Mouse (Mus musculus): ENCODE data around the gene Mrpl45.

DNA sequence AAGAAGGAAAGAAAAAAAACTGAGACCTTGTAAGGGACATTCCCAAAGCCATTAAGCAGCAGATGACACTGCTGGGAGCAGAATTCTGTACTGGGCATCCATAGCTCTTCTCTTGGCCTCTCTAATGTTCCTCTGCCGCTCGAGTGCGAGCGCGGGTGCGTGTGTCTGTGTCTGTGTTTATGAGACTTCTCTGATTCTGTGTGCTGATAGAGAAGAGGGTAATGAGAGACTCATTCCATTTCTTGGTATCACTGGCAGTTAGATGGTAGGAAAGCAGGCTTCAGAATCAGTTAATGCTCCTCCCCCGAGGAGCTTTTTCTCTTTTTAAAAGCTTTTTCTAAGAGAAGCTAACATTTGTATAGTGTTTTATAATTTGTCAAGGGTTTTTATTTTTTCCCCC, 39.7 kb downstream of the Mrpl45 start:
- TF ChIP-seq CTCF (IDR thresholded peaks at IDR 0.05; ENCODE audit: control insufficient read depth, insufficient read depth, insufficient read length): no peak
- TF ChIP-seq MYOD1 (IDR thresholded peaks at IDR 0.05; ENCODE audit: control insufficient read depth, insufficient read length, low read depth): no peak
- TF ChIP-seq MAX (IDR thresholded peaks at IDR 0.05): no peak
- no peak for TF ChIP-seq FOSL1 (IDR thresholded peaks at IDR 0.05; ENCODE audit: insufficient read depth, low read length, poor library complexity, severe bottlenecking)
- no peak for TF ChIP-seq USF1 (IDR thresholded peaks at IDR 0.05; ENCODE audit: low read depth)

Measured in C2C12 (cell line).